Mouse (Mus musculus) limb, embryonic 12.5 days (tissue): ENCODE measurements around the gene Ftl1. TPM values are rescaled to one million over a fixed set of nuclear protein-coding genes. Genes with fewer than 3 reads are reported as not detected.
A peak's percentile ranks its signal among the peaks of the same experiment; 100 is the strongest.

Experiments
- ATAC-seq: fragments of 200-750 bp; cut with Nextera tagmentation; 2 replicates; pipeline ENCODE4 v1.8.0; 2017; ENCODE audit warnings: low read depth, moderate TSS enrichment; ENCODE audit not compliant: insufficient number of reproducible peaks, insufficient read depth, low FRiP score, low TSS enrichment
- H3K27ac ChIP-seq: fragments of 300-500 bp; sonication (generic); 2 replicates; pipeline ENCODE4 v1.5.1; 2016; ENCODE audit warnings: mild to moderate bottlenecking, moderate library complexity
- H3K27me3 ChIP-seq: fragments of 300-500 bp; sonication (generic); 2 replicates; pipeline ENCODE4 v1.6.1; 2016; ENCODE audit warnings: mild to moderate bottlenecking, moderate library complexity
- H3K36me3 ChIP-seq: fragments of 300-500 bp; sonication (generic); 2 replicates; pipeline ENCODE4 v1.6.1; 2016; ENCODE audit warnings: mild to moderate bottlenecking, moderate library complexity
- H3K4me1 ChIP-seq: fragments of 300-500 bp; sonication (generic); replicated peaks from 2 replicates; pipeline ENCODE4 v1.6.1; 2016
- H3K4me2 ChIP-seq: fragments of 300-500 bp; sonication (generic); 2 replicates; pipeline ENCODE4 v1.6.1; 2016; ENCODE audit warnings: mild to moderate bottlenecking, moderate library complexity
- H3K4me3 ChIP-seq: fragments of 300-500 bp; sonication (generic); replicated peaks from 2 replicates; pipeline ENCODE4 v1.5.1; 2016; ENCODE audit warnings: mild to moderate bottlenecking
- H3K9ac ChIP-seq: fragments of 300-500 bp; sonication (generic); replicated peaks from 2 replicates; pipeline ENCODE4 v1.6.1; 2016; ENCODE audit warnings: mild to moderate bottlenecking, moderate library complexity
- H3K9me3 ChIP-seq: fragments of 300-500 bp; sonication (generic); 2 replicates; pipeline ENCODE4 v1.6.1; 2016; ENCODE audit warnings: mild to moderate bottlenecking, moderate library complexity
- WGBS: fragments of 180-500 bp; shearing (Covaris S2); methylation state at CpG from one replicate; pipeline ENCODE4 v1.1.7; 2016; 5-methylcytosine and 5-hydroxymethylcytosine counted together
- polyA plus RNA-seq: library from polyadenylated mRNA; unstranded; fragments of >200 nt; fragmentation: Nextera tagmentation; extraction: Ambion mirVana; gene quantifications from 2 replicates; pipeline ENCODE4 v1.2.1, GENCODE M21; 2016

Ftl1 gene
- polyA plus RNA-seq, 1 experiment from 2014 or later, result 4,953 TPM

DNA sequence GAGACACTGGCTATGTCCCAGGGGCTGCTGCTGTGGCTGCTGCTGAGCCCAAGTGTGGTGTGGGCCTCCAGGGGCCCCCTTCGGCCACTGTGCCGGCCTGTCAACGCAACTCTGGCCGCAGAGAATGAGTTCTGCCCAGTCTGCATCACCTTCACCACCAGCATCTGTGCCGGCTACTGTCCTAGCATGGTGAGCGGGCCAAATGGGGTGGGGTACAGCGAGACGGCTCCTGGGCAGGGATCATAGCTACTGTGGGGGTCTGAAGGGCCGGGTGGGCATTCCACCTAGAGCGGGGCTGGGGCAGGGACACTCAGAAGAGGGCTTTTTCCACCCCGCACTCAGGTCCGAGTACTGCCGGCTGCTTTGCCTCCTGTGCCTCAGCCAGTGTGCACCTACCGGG lies 38.5 kb downstream of the Ftl1 start:
- H3K9ac ChIP-seq, result no peak overlapping the region
- no peaks in the 10 kb centered on the region for H3K9me3 ChIP-seq
- H3K27me3 ChIP-seq, result peaks cover 54% of the 10 kb centered on the region
- ATAC-seq, result no peak
- H3K27ac ChIP-seq, result no peak overlapping the region
- 91% methylated on average over 14 of the region's 14 CpGs for WGBS
- H3K36me3 ChIP-seq, result peaks cover 56% of the 10 kb centered on the region
- no peak overlapping the region for H3K4me3 ChIP-seq
- no peak overlapping the region for H3K4me2 ChIP-seq
- H3K4me1 ChIP-seq, result peaks cover 26% of the 10 kb centered on the region

- 63% methylated on average over 6 of the region's 6 CpGs for WGBS
- Histone ChIP-seq H3K4me3 (peak within 1 kb of the TSS; percentile 16), H3K27me3 (peaks cover 60% of the 10 kb centered on the region), H3K4me2 (peak within 1 kb of the TSS; percentile 43), H3K9ac (peak within 1 kb of the TSS; percentile 37; the same call in 1 of the 2 replicates), H3K36me3 (peaks cover 50% of the 10 kb centered on the region), H3K4me1 (peaks cover 29% of the 10 kb centered on the region), H3K9me3 (no peaks in the 10 kb centered on the region), H3K27ac (no peak within 1 kb of the TSS)
- ATAC-seq, result no peak
Measured at GRCm38 (mm10) chr7:45420615-45420919, 39.1 kb downstream of the Ftl1 start, which contains the start of gene Lhb. Lhb (plus strand) TSS chr7:45420820.

- Histone ChIP-seq H3K4me1 (peaks cover 33% of the 10 kb centered on the region), H3K9ac (peak overlapping the region; percentile 37; the same call in 1 of the 2 replicates), H3K9me3 (no peaks in the 10 kb centered on the region), H3K27me3 (peaks cover 66% of the 10 kb centered on the region), H3K4me2 (peak overlapping the region; percentile 43), H3K27ac (no peak overlapping the region), H3K4me3 (peak overlapping the region; percentile 16), H3K36me3 (peaks cover 45% of the 10 kb centered on the region)
- no peak for ATAC-seq
- WGBS, result 9% methylated on average over 27 of the region's 27 CpGs
Measured at GRCm38 (mm10) chr7:45419859-45420614, 39.6 kb downstream of the Ftl1 start.

- 9% methylated on average over 13 of the region's 13 CpGs for WGBS
- no peak for ATAC-seq
- peaks cover 47% of the 10 kb centered on the region for H3K4me1 ChIP-seq
- H3K27ac ChIP-seq, result no peak overlapping the region
- peaks cover 86% of the 10 kb centered on the region for H3K27me3 ChIP-seq
- H3K9ac ChIP-seq, result no peak overlapping the region
- peaks cover 25% of the 10 kb centered on the region for H3K36me3 ChIP-seq
- H3K4me3 ChIP-seq, result peak overlapping the region; percentile 11
- no peaks in the 10 kb centered on the region for H3K9me3 ChIP-seq
- H3K4me2 ChIP-seq, result peak overlapping the region; percentile 34
Measured at GRCm38 (mm10) chr7:45417962-45418492, 41.7 kb downstream of the Ftl1 start.

DNA sequence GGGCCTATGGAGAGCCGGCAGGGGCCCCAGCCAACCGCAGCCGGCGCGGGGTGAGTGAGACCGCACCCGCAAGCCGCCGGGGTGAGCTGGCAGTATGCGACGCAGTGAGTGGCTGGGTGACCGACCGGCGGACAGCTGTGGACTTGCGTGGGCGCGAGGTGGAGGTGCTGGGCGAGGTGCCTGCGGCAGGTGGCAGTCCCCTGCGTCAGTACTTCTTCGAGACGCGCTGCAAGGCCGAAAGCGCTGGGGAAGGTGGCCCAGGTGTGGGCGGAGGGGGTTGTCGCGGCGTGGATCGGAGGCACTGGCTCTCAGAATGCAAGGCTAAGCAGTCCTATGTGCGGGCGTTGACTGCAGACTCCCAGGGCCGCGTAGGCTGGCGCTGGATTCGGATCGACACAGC lies 44.0 kb downstream of the Ftl1 start:
- Histone ChIP-seq H3K27ac (no peak overlapping the region), H3K4me1 (peaks cover 46% of the 10 kb centered on the region), H3K9ac (no peak overlapping the region), H3K27me3 (peaks cover 99% of the 10 kb centered on the region), H3K4me2 (peak overlapping the region; percentile 36), H3K36me3 (peaks cover 1% of the 10 kb centered on the region; the same call in 1 of the 2 replicates), H3K9me3 (no peaks in the 10 kb centered on the region), H3K4me3 (peak overlapping the region; percentile 21)
- no peak for ATAC-seq
- WGBS, result 14% methylated on average over 37 of the region's 37 CpGs

DNA sequence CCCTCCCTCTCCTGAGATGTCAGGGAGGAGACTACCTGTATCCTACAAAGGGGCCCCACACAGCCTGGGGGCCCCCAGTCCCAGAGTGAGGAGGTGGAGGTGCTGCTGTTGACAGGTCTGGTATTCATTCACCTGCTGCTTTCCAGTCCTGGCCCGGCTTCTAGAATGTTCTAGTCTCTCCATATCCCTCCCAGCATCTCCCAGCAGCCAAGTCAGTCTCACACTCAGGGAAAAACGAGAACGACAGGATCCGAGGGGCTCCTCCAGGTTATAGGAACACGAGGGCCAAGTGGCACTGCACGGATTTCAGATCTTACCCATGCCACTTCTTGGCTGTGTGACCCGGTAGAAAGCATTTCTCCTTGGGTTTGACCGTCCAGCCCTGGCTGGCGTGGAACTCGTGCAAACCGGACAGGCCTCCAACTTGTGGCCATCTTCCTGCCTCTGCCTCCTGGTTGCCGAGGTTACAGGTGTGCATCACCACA lies 44.9 kb downstream of the Ftl1 start:
- Histone ChIP-seq H3K9me3 (no peaks in the 10 kb centered on the region), H3K4me2 (peak overlapping the region; percentile 84; the same call in 1 of the 2 replicates), H3K27me3 (peaks cover 99% of the 10 kb centered on the region), H3K4me3 (0 out of 2 replicates have a peak overlapping the region, but pooled peaks have one; percentile 58), H3K36me3 (no peaks in the 10 kb centered on the region), H3K4me1 (peaks cover 38% of the 10 kb centered on the region), H3K9ac (no peak overlapping the region), H3K27ac (no peak overlapping the region)
- WGBS, result 42% methylated on average over 12 of the region's 12 CpGs
- ATAC-seq, result no peak

DNA sequence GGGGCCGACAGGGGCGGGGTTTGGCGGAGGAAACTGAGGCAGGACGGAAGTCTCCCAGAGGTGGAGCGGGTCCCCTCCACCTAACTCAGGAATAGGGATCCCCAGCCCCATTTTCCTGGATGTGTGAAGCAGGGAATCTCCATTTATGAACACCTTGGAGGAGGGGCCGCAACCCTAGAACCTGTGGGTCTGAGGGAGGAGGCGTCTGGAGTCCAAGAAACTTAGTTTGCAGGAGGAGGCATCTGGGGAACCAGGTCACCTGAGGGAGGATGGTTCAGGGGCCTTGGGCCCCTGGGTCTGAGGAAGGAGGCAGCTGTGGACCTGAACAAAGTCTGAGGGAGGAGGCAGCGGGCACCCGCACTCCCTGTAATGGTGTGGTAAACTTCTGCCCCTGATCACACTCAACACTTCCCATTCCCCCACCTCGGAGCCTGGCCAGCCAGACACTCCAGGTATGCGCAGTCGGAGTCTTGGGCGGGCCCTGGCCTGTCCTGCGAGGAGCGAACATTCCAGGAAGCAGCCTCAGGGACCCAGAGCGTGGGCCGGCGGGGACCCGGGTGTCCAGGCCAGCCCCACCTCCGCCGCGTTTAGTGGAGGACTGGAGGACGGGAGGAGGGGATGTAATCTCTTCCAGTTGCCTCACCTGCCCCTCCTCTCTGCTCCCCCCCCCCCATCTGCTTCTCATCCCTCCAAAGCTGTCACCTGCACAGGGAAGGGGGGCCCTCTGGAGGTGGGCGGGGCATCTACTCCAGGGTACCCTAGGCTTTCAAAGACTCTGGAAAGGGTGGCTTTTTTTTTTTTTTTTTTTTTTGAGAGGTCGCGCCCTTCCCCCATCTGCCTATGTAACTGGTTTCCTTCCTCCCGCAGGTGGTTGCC lies 45.6 kb downstream of the Ftl1 start:
- under 1% methylated on average over 27 of the region's 27 CpGs for WGBS
- peaks cover 36% of the 10 kb centered on the region for H3K4me1 ChIP-seq
- peaks cover 99% of the 10 kb centered on the region for H3K27me3 ChIP-seq
- peak overlapping the region; percentile 41; the same call in 1 of the 2 replicates for H3K27ac ChIP-seq
- 0 out of 2 replicates have a peak, but pooled peaks have one; percentile 7 for ATAC-seq
- peak overlapping the region; percentile 68 for H3K9ac ChIP-seq
- no peaks in the 10 kb centered on the region for H3K36me3 ChIP-seq
- H3K4me3 ChIP-seq, result peak overlapping the region; percentile 58
- H3K4me2 ChIP-seq, result peak overlapping the region; percentile 84
- no peaks in the 10 kb centered on the region for H3K9me3 ChIP-seq

GRCm38 (mm10) chr7:45413113-45413863 lies 46.4 kb downstream of the Ftl1 start, which contains the start of gene Ntf5:
Ntf5 (plus strand) TSS chr7:45413695.
- Histone ChIP-seq H3K9ac (peak within 1 kb of the TSS; percentile 68), H3K9me3 (no peaks in the 10 kb centered on the region), H3K4me2 (peak within 1 kb of the TSS; percentile 84), H3K36me3 (no peaks in the 10 kb centered on the region), H3K27me3 (peaks cover 99% of the 10 kb centered on the region), H3K4me3 (peak within 1 kb of the TSS; percentile 58), H3K4me1 (peaks cover 34% of the 10 kb centered on the region), H3K27ac (peak within 1 kb of the TSS; percentile 41; the same call in 1 of the 2 replicates)
- peak; percentile 47 for ATAC-seq
- 2% methylated on average over 42 of the region's 45 CpGs for WGBS

DNA sequence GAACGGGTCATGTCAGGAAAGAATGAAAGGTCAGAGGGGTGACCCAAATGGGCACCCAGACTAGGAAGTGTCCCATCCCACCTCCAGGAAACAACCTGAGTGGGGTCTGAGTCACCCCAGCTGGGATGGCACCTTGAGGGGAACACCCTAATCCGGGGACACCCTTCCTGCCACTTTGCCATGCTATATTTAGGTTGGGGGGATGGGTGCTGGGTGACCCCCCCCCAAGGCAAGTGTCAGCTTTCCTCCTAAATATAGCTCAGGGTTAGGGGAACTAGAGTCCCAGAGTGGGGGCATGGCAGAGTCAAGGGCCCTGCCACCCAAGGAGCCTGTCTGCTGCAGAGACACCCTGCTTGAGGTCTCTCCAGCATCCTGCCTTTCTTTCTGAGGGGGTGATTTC lies 47.3 kb downstream of the Ftl1 start:
- no peak overlapping the region for H3K4me2 ChIP-seq
- ATAC-seq, result no peak
- WGBS, result 82% methylated on average over 2 of the region's 2 CpGs
- H3K27me3 ChIP-seq, result peaks cover 99% of the 10 kb centered on the region
- no peak overlapping the region for H3K27ac ChIP-seq
- H3K4me3 ChIP-seq, result no peak overlapping the region
- no peaks in the 10 kb centered on the region for H3K36me3 ChIP-seq
- peaks cover 25% of the 10 kb centered on the region for H3K4me1 ChIP-seq
- no peak overlapping the region for H3K9ac ChIP-seq
- 0 out of 2 replicates have a peak, but pooled peaks cover under 1% of the 10 kb centered on the region for H3K9me3 ChIP-seq

GRCm38 (mm10) chr7:45409497-45410163 lies 50.1 kb downstream of the Ftl1 start:
- ATAC-seq, result no peak
- 80% methylated on average over 8 of the region's 8 CpGs for WGBS

More at GRCm38 (mm10) chr7:45409497-45410163, 50.1 kb downstream of the Ftl1 start:
- no peak overlapping the region for H3K27ac ChIP-seq
- H3K36me3 ChIP-seq, result no peaks in the 10 kb centered on the region
- H3K4me2 ChIP-seq, result no peak overlapping the region
- peaks cover 98% of the 10 kb centered on the region for H3K27me3 ChIP-seq
- no peak overlapping the region for H3K4me3 ChIP-seq
- peaks cover 25% of the 10 kb centered on the region for H3K4me1 ChIP-seq
- no peak overlapping the region for H3K9ac ChIP-seq
- H3K9me3 ChIP-seq, result 0 out of 2 replicates have a peak, but pooled peaks cover 5% of the 10 kb centered on the region
